Mouse (Mus musculus) megakaryocyte, embryonic 14.5 days (primary cell): Measurements from ENCODE around the gene 1700003E16Rik.

Experiments used
- FLI1 ChIP-seq: IDR thresholded peaks from 2 replicates; pipeline ENCODE4 v1.6.1; 2012; ENCODE audit warnings: low read length, inconsistent platforms, mixed read lengths
- GATA1 ChIP-seq: IDR thresholded peaks from 3 replicates; pipeline ENCODE4 v1.6.1; 2012; ENCODE audit warnings: mixed read lengths, low read length, inconsistent platforms, borderline replicate concordance

DNA sequence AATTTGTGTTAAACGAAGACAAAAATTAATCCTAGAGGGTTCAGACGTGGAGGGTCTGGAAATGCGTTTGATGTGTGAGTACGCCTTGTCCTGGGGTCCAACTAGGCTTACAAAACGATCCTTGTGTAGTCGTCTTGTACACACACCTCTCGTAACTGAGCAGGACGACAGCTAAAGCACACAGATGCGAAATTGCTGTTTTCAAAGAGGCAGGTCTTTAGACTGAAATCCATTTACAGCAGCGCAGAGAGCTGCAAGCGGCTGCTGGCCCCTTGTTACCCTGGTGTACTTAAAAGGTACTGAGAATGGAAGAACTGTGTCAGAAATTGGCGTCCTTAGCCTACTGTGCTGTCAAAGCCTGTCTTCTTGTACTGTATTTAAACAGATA lies 10.0 kb downstream of the 1700003E16Rik start:
- TF ChIP-seq GATA1 = no peak
- TF ChIP-seq FLI1 = no peak
